Mouse (Mus musculus): ENCODE results near the gene Itga3. TPM values are rescaled to one million over a fixed set of nuclear protein-coding genes. Genes with fewer than 3 reads are reported as not detected.

Itga3 gene
- polyA plus RNA-seq, 1 experiment from 2014 or later = 4.4 TPM

GRCm38 (mm10) chr11:95070140-95071107 lies 6.2 kb downstream of the Itga3 start:
- Histone ChIP-seq H3K4me3 (ENCODE audit: low read depth, low read length) (no peak overlapping the region), H3K4me1 (replicated peaks; ENCODE audit: control insufficient read depth, insufficient read depth, low read length) (no peaks in the 10 kb centered on the region), H3K9me3 (ENCODE audit: control insufficient read depth, low read length) (no peaks in the 10 kb centered on the region), H3K27ac (ENCODE audit: low read depth, low read length) (no peak overlapping the region), H3K9ac (ENCODE audit: low read depth, low read length) (no peak overlapping the region), H3K4me2 (replicated peaks; ENCODE audit: low read depth, low read length) (no peak overlapping the region), H3K36me3 (ENCODE audit: control insufficient read depth, insufficient read depth, low read length) (no peaks in the 10 kb centered on the region), H3K27me3 (ENCODE audit: control insufficient read depth, insufficient read depth, low read length) (peaks cover 5% of the 10 kb centered on the region; the same call in 1 of the 2 replicates)
- WGBS = 66% methylated on average over 8 of the region's 8 CpGs
- no peak for DNase-seq (ENCODE audit: low spot score)
- ATAC-seq (ENCODE audit: low FRiP score) = no peak

DNA sequence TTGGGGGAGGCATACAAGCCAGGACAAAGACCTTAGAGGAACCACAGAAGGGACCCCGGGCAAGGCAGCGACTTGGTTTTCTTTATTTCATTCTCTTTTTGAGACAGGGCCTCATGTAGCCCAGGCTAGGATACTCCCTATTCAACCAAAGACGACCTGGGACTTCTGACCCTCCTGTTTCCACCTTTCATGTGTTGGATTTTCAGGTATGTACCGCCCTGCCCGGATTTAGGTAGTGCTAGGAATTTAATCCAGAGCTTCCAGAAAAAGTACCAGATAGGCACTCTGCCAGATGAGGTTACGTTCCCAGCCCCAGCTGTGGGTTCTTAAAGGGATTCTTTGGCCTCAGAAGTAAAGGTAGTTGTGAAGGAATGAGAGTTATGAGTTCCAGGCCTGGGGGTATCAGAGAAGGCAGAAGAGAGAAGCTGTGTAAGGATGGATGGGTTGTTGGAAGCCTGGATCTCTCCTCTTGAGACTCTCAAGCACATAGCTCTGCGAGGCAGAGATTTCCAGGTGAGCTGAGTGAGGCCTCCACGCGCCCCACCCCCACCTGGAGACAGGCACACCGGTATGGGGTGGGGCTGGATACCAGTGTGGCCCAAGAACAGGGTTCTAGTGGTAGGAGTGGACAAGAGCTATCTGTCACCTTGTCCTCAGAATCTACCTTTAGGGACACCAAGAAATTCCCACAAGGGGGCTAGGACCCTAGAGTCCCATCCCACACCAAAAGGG lies 7.2 kb downstream of the Itga3 start:
- H3K27me3 ChIP-seq (ENCODE audit: control insufficient read depth, insufficient read depth, low read length) = no peaks in the 10 kb centered on the region; the same call in 1 of the 2 replicates
- H3K9me3 ChIP-seq (ENCODE audit: control insufficient read depth, low read length) = no peaks in the 10 kb centered on the region
- DNase-seq (ENCODE audit: low spot score) (no peak), ATAC-seq (ENCODE audit: low FRiP score) (no peak)
- no peak overlapping the region for H3K9ac ChIP-seq (ENCODE audit: low read depth, low read length)
- no peaks in the 10 kb centered on the region for H3K36me3 ChIP-seq (ENCODE audit: control insufficient read depth, insufficient read depth, low read length)
- no peak overlapping the region for H3K4me2 ChIP-seq (replicated peaks; ENCODE audit: low read depth, low read length)
- 88% methylated on average over 10 of the region's 10 CpGs for WGBS
- no peaks in the 10 kb centered on the region for H3K4me1 ChIP-seq (replicated peaks; ENCODE audit: control insufficient read depth, insufficient read depth, low read length)
- H3K4me3 ChIP-seq (ENCODE audit: low read depth, low read length) = no peak overlapping the region
- no peak overlapping the region for H3K27ac ChIP-seq (ENCODE audit: low read depth, low read length)

GRCm38 (mm10) chr11:95056768-95057501 lies 19.7 kb downstream of the Itga3 start:
- no peaks in the 10 kb centered on the region for H3K9me3 ChIP-seq (ENCODE audit: control insufficient read depth, low read length)
- H3K27me3 ChIP-seq (ENCODE audit: control insufficient read depth, insufficient read depth, low read length) = no peaks in the 10 kb centered on the region; the same call in 1 of the 2 replicates
- H3K4me2 ChIP-seq (replicated peaks; ENCODE audit: low read depth, low read length) = no peak overlapping the region
- no peak overlapping the region for H3K4me3 ChIP-seq (ENCODE audit: low read depth, low read length)
- H3K4me1 ChIP-seq (replicated peaks; ENCODE audit: control insufficient read depth, insufficient read depth, low read length) = no peaks in the 10 kb centered on the region
- no peak overlapping the region for H3K9ac ChIP-seq (ENCODE audit: low read depth, low read length)
- no peak overlapping the region for H3K27ac ChIP-seq (ENCODE audit: low read depth, low read length)
- 23% methylated on average over 19 of the region's 19 CpGs for WGBS
- no peak for ATAC-seq (ENCODE audit: low FRiP score)
- H3K36me3 ChIP-seq (ENCODE audit: control insufficient read depth, insufficient read depth, low read length) = no peaks in the 10 kb centered on the region
- DNase-seq (ENCODE audit: low spot score) = no peak

- Histone ChIP-seq H3K4me1 (replicated peaks; ENCODE audit: control insufficient read depth, insufficient read depth, low read length) (no peaks in the 10 kb centered on the region), H3K27ac (ENCODE audit: low read depth, low read length) (no peak overlapping the region), H3K9me3 (ENCODE audit: control insufficient read depth, low read length) (no peaks in the 10 kb centered on the region), H3K36me3 (ENCODE audit: control insufficient read depth, insufficient read depth, low read length) (no peaks in the 10 kb centered on the region), H3K27me3 (ENCODE audit: control insufficient read depth, insufficient read depth, low read length) (no peaks in the 10 kb centered on the region; the same call in 1 of the 2 replicates), H3K9ac (ENCODE audit: low read depth, low read length) (no peak overlapping the region), H3K4me2 (replicated peaks; ENCODE audit: low read depth, low read length) (no peak overlapping the region), H3K4me3 (ENCODE audit: low read depth, low read length) (no peak overlapping the region)
- ATAC-seq (ENCODE audit: low FRiP score) (no peak), DNase-seq (ENCODE audit: low spot score) (no peak)
- 79% methylated on average over 9 of the region's 9 CpGs for WGBS
Measured at GRCm38 (mm10) chr11:95053062-95053461, 23.5 kb downstream of the Itga3 start.

DNA sequence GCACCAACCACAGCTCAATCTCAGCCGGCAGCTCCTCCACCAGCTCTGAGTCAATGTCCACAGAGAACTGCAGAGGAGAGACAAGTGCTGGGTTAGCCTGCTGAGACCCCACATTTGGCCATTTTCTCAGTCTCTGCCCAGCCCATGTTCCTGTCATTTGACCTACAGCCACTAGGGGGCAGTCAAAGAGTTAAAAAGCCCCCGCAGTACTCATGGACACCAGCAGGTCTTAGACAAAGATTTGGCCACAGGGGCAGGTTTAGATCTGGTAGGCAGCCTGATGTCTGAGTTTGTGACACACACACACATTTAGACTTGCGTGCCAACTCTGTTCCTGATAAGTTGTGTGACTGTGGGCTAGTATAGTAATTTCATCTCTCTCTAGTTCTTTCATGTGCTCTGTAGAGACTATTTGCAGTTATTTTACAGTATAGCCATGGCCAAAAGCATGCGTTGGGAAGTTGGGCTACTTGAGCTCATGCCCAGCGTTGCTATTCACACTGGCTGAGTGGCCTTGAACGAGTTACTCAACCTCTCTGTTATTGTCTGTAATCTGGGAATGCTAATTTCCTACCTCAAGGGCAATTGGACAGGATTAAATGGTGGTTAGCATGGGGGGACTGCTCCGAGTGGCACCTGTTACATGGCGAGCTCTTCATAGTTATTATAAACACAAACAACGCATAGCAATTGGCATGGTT lies 29.5 kb downstream of the Itga3 start:
- H3K9ac ChIP-seq (ENCODE audit: low read depth, low read length) = no peak overlapping the region
- H3K4me1 ChIP-seq (replicated peaks; ENCODE audit: control insufficient read depth, insufficient read depth, low read length) = no peaks in the 10 kb centered on the region
- no peak overlapping the region for H3K27ac ChIP-seq (ENCODE audit: low read depth, low read length)
- no peaks in the 10 kb centered on the region for H3K36me3 ChIP-seq (ENCODE audit: control insufficient read depth, insufficient read depth, low read length)
- DNase-seq (ENCODE audit: low spot score) (peak; percentile 84), ATAC-seq (ENCODE audit: low FRiP score) (peak; percentile 51; the same call in 1 of the 2 replicates)
- no peak overlapping the region for H3K4me3 ChIP-seq (ENCODE audit: low read depth, low read length)
- WGBS = 69% methylated on average over 9 of the region's 9 CpGs
- no peak overlapping the region for H3K4me2 ChIP-seq (replicated peaks; ENCODE audit: low read depth, low read length)
- no peaks in the 10 kb centered on the region for H3K27me3 ChIP-seq (ENCODE audit: control insufficient read depth, insufficient read depth, low read length)
- H3K9me3 ChIP-seq (ENCODE audit: control insufficient read depth, low read length) = no peaks in the 10 kb centered on the region

- ATAC-seq (ENCODE audit: low FRiP score) (no peak), DNase-seq (ENCODE audit: low spot score) (no peak)
- Histone ChIP-seq H3K9me3 (ENCODE audit: control insufficient read depth, low read length) (no peaks in the 10 kb centered on the region), H3K36me3 (ENCODE audit: control insufficient read depth, insufficient read depth, low read length) (no peaks in the 10 kb centered on the region), H3K27ac (ENCODE audit: low read depth, low read length) (no peak overlapping the region), H3K27me3 (ENCODE audit: control insufficient read depth, insufficient read depth, low read length) (no peaks in the 10 kb centered on the region), H3K4me1 (replicated peaks; ENCODE audit: control insufficient read depth, insufficient read depth, low read length) (peaks cover 3% of the 10 kb centered on the region), H3K4me2 (replicated peaks; ENCODE audit: low read depth, low read length) (no peak overlapping the region), H3K4me3 (ENCODE audit: low read depth, low read length) (no peak overlapping the region), H3K9ac (ENCODE audit: low read depth, low read length) (no peak overlapping the region)
- WGBS = 59% methylated on average over 12 of the region's 13 CpGs
Measured at GRCm38 (mm10) chr11:95044185-95044870, 32.3 kb downstream of the Itga3 start.

GRCm38 (mm10) chr11:95043608-95044007 lies 33.0 kb downstream of the Itga3 start:
- H3K9ac ChIP-seq (ENCODE audit: low read depth, low read length) = no peak overlapping the region
- H3K27me3 ChIP-seq (ENCODE audit: control insufficient read depth, insufficient read depth, low read length) = no peaks in the 10 kb centered on the region
- DNase-seq (ENCODE audit: low spot score) (no peak), ATAC-seq (ENCODE audit: low FRiP score) (no peak)
- H3K9me3 ChIP-seq (ENCODE audit: control insufficient read depth, low read length) = no peaks in the 10 kb centered on the region
- H3K27ac ChIP-seq (ENCODE audit: low read depth, low read length) = no peak overlapping the region
- H3K4me3 ChIP-seq (ENCODE audit: low read depth, low read length) = no peak overlapping the region
- H3K36me3 ChIP-seq (ENCODE audit: control insufficient read depth, insufficient read depth, low read length) = no peaks in the 10 kb centered on the region
- H3K4me1 ChIP-seq (replicated peaks; ENCODE audit: control insufficient read depth, insufficient read depth, low read length) = peaks cover 3% of the 10 kb centered on the region
- 64% methylated on average over 7 of the region's 7 CpGs for WGBS
- no peak overlapping the region for H3K4me2 ChIP-seq (replicated peaks; ENCODE audit: low read depth, low read length)
